Mouse (Mus musculus): ENCODE data around the gene Ccdc171. TPM values are rescaled to one million over a fixed set of nuclear protein-coding genes. Genes with fewer than 3 reads are reported as not detected.

Ccdc171 gene
- polyA plus RNA-seq (2017; shearing (Covaris generic)), result 17.3 TPM

DNA sequence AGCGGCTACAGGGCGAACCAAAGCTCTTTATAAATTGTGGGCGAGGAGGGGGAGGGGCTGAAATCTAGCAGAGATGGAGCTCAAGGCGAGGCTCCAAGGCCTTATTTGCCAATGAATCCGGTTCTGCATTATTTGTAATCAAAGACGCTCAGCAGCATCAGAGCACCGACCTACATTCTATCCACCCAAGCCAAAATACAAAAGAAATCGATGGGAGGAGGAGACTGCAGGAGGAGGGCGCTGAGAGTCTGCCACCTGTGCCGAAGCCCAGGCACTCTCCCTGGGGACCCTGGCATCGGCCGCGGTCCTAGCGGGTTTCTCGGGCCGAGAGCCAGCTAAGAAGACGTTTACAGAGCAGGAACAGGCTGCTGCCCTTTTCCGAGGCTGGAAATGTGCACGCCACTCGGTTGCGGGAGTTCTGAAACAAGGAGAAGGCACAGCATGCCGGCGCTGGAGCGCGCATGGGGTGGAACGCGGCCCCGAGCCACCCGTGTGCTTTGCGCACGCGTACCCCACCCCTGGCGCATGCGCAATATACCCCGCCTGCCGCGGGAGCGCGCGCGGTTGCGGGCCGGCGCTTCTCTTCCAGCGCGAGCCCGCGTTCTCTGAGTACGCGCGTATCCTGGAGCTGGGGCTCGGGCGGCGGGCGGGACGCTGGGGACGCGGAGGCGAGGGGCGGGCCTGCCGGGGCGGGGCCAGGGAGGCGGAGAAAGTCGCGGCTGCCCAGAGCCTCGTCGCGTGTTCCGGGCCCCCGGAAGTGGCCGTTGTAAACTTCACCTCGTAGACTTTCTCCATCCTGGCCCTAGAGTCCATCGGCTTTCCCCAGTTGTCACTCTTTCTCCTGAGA lies at the start of gene Ccdc171:
Gene Ccdc171 (plus strand): TSS at position 703 of the 847 bp plus-strand sequence.

DNA sequence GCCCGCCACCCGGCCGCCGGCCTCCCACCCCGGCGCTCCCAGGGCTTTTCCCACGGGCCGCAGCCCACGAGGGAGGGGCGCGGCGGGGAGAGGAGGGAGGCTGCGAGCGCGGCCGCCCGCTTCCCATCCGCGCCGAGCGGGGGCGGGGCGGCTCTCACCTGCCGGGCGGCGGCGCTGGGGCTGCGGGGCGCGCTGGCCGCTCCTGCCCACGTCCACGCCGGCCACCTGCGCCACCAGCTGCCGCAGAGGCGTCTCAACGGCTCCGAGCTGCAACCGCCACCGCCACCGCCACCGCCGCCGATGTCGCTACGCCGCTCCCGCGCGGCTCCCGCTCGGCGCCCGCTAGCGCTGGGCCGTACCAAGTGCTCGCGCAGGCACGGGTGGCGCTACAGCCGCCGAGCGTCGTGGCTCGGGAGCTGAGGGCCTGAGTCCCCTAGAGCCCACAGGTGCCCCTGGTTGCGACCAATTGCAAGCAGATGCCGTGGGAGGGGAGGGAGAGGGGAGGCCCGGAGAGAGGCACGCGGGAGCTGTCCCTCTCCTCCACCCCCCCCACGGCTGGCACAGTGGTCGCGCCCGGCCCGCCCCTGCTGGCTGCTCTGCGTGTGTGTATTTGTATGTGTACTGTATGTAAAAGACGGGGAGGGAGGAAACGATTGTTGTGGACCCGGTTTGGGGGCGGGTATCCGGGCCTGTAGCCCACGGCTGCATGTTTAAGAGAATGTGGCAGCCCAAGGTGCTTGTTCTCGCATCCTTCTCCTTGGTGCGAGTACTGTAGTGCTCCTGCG lies 39.0 kb upstream of the Ccdc171 start, which contains the start of gene Psip1:
Gene Psip1 (minus strand): TSS at position 343 of the 785 bp plus-strand sequence.

Other genes starting within 250 kb of the Ccdc171 start
- 125 TPM for gene Ttc39b, start 201.3 kb upstream of the Ccdc171 start, polyA plus RNA-seq (2017; shearing (Covaris generic))
- 52.3 TPM for gene Snapc3, start 107.8 kb upstream of the Ccdc171 start, polyA plus RNA-seq (2017; shearing (Covaris generic))
- gene Psip1, start 39.1 kb upstream of the Ccdc171 start, polyA plus RNA-seq (2017; shearing (Covaris generic)), result 28.1 TPM